Mouse (Mus musculus) retina, embryonic 14.5 days (tissue): ENCODE measurements around the gene Ifnar2.

Experiments
- DNase-seq: peaks from one replicate; pipeline ENCODE4 v3.0.0-alpha.2; 2015; ENCODE audit warnings: low spot score

Gene Ifnar2

DNA sequence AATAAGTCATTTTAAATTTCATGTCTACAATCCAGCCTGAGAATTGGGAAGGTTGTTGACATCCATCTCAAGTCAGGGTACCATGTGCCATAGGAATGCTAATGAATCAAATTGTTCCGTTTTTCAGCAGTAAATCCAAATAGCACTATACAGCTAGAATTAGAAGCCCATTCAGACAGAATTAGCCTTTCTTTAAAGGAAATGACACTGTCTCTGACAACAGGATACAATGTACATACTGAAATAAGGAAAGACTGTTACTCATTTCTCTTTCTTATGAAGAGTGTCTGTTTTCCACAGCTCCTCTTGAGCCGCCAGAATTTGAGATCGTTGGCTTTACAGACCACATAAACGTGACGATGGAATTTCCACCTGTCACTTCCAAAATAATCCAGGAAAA is 18.8 kb downstream of the Ifnar2 start, which contains the start of gene Gm21970:
TSS of gene Gm21970 (plus strand) at position 301 of the 400 bp plus-strand sequence.
- no peak for DNase-seq

DNA sequence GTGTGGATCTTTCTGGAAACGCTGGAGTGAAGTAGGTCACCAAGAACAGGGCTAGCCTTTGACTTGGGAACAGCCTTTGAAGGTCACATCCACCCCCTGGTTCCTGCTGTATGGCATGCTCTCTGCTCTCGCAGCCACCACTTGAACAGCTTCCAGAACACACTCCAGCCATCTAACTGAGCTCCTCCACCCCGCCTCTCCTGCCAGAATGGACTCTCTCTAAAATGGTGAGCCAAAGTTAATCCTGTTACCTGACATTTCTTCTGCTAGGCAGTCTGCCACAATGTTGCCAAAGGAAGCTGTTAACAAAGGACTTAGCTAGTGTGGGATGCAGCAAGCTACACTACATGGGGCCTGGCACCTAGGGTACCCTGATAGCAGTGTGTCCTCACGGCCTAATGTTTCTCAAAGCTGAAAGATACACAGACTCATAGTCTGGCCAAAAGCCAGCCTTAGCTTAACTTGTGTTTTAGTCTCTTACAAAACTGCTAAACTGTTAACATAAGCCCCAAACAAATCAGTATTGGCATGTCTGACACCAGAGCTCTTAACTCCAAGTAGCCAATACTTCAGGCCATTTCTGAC is 22.3 kb downstream of the Ifnar2 start:
- DNase-seq, result no peak

- DNase-seq, result no peak
These were observed 23.2 kb downstream of the Ifnar2 start for GRCm38 (mm10) chr16:91395633-91396392.

DNA sequence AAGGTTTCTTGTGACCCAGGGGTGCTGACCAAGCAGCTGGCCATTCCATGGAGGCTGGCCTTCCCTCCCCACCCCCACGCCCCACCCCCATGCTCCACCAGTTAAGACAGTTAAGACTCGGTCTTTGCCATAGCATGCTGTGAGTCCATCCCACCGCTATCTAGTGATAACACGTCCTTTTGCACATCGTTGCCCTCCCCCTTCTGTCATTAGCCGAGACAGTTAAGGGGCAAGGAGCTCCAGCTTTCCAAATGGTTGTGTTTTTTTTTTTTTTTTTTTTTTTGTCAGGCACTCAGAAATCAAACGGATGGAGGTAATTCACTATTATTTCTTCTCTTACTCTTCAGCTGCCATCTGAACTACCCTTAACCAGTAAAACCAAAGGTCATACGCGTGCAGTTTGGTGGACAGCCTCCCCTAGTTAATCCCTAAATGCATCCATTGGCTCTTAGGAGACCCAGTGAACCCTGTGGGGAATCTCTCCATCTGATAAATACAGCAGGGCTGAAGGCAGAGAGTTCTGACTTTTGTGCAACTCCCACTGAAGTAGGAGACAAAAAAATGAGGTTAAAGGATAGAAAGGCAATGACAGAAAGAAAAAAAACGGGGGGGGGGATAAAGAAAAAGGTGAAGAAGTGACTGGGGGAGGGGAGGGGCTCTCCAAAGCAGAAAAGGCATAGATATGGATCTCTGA is 24.4 kb downstream of the Ifnar2 start:
- no peak for DNase-seq

DNA sequence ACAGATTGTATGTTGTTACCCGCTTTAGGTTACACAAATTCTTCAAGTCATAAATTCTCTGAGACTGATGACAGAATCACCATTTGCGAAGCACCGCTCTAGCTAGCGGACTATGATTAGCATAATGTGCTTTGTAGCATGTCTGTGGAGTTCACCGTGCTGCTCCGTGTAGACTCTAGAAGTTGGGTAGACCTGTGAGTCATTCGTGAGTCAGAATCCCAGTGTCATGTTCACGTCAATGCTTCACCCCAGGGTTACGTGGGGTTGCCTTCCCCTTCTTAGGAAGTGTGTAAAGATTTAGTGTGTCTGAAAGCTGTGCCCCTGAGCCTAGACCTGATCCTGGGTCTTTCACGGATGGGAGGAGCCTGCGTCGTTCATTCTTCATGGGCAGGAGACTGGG is 25.4 kb downstream of the Ifnar2 start:
- DNase-seq, result no peak

- no peak for DNase-seq
These were observed 26.4 kb downstream of the Ifnar2 start for GRCm38 (mm10) chr16:91398944-91399343.

GRCm38 (mm10) chr16:91401569-91402165 is 29.1 kb downstream of the Ifnar2 start:
- DNase-seq, result no peak

GRCm38 (mm10) chr16:91403784-91404183 is 31.2 kb downstream of the Ifnar2 start:
- DNase-seq, result no peak

DNA sequence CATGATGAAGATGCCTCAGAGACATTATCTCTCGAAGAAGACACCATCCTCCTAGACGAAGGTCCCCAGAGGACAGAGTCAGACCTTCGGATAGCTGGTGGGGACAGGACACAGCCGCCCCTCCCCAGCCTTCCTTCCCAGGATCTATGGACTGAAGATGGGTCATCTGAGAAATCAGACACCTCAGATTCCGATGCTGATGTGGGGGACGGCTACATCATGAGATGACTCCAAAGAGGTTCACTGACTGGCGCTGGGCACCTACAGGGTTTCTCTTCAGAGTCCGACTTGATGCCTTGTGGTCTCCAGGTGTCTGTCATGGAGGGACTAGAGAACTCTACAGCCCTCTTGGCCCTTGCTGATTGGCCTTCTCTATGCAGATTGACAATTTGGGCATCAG is 31.6 kb downstream of the Ifnar2 start:
- no peak for DNase-seq

- peak; percentile 4 for DNase-seq
These were observed 32.4 kb downstream of the Ifnar2 start for GRCm38 (mm10) chr16:91404828-91405577.

DNA sequence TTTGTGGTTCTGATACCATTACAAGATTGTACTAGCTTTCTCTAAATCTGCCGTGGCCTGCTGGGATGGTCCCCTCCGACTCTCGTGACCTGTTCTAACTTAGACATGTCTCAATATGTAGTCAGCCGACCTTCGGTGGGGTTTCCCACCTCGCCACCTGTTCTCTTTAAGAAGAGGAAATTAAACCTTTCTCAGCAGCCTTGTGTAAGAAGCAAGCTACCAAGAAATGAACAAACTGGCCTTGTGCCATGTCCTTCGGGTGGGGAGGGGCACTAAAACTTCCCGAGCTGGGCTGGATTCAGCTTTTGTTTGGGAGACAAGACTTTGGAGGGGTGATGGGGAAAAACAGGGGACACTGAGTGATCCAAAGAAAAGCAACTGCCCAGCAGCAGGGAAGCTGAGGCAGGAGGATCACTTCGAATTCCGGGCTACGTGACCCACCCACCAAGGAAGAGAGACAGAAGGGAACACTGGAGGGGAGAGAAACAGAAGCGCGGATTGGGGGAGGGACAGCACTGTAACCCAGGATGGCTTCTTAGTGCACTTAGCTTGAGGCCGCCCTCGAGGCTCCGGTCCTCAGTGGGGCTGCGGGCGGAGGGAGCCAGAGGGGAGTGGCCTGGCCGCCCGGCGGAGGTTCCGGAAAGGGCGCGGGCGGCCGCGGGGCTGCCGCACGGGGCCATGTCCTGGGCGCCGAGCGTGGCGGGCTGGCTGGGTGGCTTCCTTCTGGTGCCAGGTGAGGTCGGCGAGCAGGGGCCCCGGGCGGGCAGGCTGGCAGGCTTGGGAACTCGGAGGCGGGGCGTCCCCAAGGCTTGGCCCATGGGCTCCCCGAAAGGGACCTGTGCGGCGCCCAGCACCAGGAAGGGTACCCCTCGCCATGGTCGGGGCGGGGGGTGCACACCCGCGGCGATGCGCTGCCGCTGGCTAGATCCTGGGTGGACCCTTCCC is 33.3 kb downstream of the Ifnar2 start, which contains the start of gene Il10rb:
TSS of gene Il10rb (plus strand) at position 525 of the 945 bp plus-strand sequence.
- peak; percentile 69 for DNase-seq

DNA sequence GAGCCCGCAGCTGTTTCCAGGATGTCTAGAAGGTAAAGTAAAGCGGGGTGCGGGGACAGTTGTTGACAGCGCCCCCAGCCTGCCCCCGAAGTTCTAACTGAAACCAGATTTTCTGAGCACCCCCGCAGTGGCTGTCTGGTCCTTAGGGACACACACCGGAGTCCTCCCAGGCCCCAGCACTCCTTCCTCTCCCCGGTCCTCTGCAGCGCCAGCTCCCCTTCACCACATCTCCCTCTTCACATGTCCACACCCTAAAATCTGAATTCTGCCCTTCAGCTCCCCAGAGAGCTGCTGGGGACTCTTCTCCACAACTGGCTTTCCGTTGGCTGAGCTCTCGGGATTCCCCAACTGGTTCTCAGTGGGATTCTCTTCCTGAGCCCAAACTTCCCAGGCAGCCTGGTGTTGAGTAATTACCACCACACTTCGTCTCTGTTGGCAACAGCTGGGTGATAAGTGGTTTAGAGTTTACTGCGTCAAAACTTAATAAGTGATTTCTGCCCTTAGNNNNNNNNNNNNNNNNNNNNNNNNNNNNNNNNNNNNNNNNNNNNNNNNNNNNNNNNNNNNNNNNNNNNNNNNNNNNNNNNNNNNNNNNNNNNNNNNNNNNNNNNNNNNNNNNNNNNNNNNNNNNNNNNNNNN is 34.1 kb downstream of the Ifnar2 start:
- DNase-seq, result peak; percentile 42

DNA sequence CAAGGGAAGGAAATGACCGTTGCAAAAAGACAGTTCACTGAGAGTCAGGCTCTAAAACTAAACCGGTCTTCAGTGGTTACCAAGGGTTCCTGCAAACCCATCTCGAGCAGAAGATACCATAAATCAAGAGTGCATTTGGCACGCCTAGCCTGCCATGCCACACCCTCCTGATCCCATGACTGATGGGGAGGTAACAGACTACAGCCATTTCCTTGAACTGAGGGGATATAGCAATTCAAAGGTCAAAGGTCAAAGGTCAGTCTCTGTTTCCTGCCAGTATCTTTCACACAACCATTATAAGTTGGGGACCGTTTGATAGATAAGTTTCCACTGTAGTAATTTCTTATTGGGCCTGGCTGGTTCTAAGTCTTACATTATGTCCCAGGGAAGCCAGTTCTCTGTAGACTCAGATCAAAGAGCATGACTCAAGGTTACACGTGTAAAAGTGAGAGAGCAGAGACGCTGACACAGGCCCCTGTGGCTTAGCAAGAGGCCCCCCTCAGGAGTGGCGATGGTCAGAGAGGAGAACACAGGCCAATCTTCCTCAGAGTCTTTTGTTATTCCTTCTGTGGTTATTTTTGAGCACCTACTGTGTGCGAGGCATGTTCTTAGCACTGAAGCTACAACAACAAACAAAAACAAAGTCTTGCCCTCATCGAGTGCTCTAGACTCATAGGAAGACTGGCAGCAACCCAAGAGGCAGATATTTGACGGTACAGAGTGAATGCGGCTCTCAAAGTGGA is 40.7 kb downstream of the Ifnar2 start:
- no peak for DNase-seq

- DNase-seq, result no peak
These were observed 43.0 kb downstream of the Ifnar2 start for GRCm38 (mm10) chr16:91415391-91416189.

- DNase-seq, result no peak
These were observed 43.8 kb downstream of the Ifnar2 start for GRCm38 (mm10) chr16:91416357-91416756.

DNA sequence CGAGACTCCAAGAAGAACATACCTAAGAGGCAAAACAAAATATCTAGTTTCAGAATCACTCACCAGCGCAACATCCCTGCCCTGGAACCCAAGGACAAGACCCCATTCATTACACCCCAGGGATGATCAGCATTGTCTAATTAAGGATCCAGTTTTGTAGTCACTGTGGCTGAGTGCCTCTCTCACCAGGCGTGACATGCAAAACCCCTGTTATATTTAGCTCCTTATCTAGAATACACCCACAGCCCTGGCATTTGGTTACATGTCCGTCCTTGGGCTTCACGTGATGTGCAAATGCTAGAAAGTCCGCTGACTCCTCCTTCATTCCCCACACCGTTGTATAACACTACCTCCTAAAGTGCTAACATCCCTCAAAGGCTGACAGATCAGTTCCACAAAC is 44.4 kb downstream of the Ifnar2 start:
- no peak for DNase-seq

GRCm38 (mm10) chr16:91418531-91418930 is 45.9 kb downstream of the Ifnar2 start:
- DNase-seq, result no peak

- no peak for DNase-seq
These were observed 53.2 kb downstream of the Ifnar2 start for GRCm38 (mm10) chr16:91425816-91426215.

DNA sequence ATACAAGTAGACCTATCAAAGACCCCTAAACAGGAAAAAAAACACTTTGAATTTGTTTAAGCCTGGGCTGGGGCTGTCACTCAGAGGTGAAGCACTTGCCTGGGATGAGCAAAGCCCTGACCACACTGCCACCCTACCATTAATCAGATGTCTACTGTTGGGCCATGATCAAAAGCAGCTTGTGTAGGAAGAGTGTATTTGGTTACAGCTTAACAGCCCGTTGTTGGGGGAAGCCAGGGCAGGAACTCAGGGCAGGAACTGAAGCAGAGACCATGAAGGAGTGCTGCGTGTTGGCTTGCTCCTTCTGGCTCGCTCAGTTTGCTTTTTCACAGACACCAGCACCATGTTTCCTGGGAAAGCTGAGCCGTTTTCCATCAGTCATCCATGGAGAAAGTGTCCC is 54.0 kb downstream of the Ifnar2 start:
- no peak for DNase-seq
